Mouse (Mus musculus) 3134 (cell line): ENCODE results near the gene Glrb.

ENCODE experiments used
- DNase-seq: peaks from one replicate; pipeline ENCODE4 v3.0.0-alpha.2; 2011; ENCODE audit warnings: low spot score; ENCODE audit not compliant: insufficient read length; ENCODE audit errors: extremely low read depth

Gene Glrb

DNA sequence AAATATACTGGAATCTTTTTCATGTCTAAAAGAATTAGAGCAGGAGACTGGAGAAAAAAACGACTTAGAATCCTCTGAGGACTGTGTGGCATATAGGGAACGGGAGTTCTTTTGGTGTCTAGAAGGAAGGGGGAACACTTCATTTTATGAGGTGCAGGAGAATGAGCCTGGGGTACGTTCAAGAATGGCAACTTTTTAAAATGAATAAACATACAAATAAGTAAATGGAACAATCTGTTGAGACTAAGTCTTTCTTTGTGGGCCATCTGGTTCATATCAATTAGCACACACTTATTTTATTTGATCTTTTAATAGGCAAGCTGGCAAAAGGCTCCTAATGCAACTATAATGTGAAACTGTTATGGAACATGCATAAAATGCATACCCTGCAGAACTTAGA lies 75.9 kb downstream of the Glrb start:
- DNase-seq: no peak

DNA sequence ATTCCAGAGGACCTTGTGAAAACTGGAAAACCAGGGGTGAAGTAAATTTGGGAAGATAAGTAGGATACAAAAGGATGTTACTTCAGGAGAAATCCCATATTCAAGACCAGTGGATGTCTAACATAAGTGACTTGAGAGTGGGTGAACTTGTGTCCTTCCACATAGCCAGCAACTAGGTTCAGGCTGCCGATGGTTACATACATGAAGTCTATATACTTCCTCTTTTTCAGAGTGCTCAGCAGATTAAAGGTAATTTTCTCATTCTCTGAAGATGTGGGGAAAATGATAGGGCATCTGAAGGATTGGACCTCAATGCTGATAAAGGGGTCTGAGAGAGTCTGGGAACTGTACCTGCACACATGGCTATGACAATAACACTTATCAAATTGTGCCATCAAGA lies 89.5 kb downstream of the Glrb start:
- DNase-seq: no peak

DNA sequence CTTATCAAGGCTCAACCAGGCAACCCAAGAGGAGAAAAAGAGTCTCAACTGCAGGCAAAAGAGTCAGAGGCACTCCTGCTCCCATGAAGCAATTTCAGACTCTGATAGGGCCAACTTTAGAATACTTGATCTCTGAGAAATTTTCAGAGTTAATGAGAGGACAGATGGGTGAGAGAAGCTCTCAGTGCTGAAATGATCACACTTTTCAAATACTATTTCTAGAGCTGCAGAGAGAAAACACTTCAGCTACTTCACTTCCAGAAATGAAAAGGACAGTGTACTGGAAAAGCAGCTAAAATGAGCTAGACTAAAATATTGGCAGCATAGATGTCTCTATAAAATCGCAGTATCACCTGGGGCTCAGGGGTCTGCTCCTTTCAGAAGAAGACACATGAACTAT lies 94.8 kb downstream of the Glrb start:
- no peak for DNase-seq

DNA sequence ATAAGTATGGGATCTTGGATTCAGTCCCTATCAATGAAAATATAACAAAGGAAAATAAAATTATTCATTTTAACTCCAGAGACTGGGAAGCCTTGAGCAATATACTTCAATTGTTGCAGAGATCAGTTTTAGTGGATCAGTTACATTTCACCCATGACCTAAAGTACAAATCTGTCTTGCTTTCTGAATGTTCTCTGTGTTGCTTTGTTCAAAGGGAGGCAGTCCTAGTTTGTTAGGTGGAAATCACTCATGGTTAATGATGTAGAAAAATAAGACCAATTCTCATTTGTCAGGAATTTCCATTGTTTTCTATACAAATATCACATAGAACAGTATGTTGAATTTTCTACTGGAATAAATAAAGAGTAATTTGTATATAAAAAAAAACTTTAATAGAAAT lies 99.7 kb downstream of the Glrb start:
- no peak for DNase-seq

DNA sequence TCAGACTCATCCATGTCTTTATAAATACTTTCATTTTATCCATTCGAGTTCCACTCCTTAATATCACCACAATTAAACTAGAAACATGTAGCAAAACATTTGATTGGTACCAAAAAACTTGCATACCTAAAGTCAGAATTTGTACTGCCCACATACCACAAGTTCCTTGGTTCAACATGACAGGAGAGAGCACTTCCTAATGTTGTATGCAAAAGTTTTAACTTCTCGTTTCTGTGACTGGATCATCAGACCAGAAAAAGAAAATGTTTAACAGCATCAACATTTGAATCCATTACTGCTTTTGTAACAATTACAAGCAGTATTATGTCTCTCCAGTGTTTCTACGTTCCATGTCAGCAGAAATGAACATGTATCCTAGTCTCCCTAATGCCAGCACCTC lies 101.2 kb downstream of the Glrb start:
- DNase-seq: no peak

DNA sequence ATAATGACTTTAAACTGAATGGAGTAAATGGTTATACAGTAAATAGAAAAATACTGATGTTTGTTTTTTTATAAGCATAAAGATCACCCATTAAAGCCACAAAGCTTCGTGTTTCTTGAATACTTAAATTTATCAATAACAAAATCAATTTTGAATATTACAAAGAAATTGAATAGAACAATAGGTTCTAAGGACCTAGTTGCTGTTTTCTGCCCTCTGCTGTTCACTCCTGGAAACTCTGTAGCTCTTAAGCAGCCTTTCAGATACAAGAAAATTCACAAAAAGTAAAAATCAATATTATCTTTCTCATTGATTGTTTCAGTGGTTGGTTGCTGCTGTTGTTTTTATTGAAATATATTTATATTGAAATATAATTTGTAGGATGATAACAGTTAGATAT lies 108.1 kb downstream of the Glrb start:
- no peak for DNase-seq

DNA sequence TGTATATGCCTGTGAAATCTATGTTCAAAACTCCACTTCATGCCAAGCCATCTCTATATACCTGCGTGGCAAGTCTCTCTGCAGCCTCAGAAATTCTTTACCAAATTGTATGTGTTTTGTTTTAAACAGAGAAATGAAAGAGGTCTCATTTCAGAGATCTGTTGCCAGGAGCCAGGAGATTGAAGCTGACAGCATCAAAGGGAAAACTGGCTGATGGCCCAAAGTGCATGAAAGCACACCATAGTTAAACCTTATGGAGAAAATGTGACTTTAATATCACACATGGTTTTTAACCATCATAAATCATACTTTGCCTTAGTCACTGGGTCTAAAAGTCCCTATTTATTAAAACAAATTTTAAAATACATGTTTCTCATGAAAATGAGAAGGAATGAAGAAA lies 109.6 kb downstream of the Glrb start:
- no peak for DNase-seq

DNA sequence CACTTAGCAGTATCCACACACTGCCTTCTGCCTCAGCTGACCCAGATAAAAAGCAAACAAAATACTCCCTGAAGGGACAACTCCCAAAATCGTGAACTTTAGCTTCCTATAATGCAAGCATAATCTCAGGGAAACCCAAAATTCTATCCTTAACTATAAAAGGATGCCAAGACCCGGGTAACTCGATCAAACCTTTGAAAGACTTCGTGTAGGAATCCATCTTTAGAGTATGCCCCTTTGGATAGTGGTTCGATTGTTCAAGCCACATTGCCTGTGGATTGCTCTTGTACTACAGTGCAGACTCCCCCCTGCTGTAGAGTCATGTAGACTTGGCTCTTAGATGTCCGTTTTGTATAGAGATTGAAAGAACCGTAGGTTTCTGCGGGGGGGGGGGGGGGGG lies 110.2 kb downstream of the Glrb start:
- no peak for DNase-seq

DNA sequence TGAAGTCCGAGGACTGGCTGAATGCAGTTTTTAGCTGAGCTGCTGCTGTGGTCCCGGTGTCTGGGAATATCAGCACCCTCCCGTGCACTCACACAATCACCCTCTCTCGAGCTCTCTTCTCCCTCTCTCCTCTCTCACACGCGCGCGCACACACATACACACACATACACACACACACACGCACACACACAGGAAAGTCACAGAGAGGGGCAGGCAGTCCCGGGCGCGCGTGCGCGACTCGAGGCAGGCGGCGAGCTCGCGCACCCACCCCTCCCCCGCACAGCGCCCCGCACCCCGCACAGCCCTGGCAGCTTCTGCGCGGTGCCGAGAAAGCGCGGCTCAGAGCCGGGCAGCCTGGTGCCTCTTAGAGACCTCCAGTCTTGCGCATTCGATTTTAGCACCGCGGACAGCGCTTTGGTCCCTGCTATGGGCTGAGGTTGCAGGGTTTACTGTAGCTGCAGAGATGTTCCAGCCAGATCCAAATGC lies 110.8 kb downstream of the Glrb start, which contains the start of gene Gria2:
Gene Gria2, minus strand, starts transcription at position 240 of the 486 bp plus-strand sequence.
- peak; percentile 8 for DNase-seq

DNA sequence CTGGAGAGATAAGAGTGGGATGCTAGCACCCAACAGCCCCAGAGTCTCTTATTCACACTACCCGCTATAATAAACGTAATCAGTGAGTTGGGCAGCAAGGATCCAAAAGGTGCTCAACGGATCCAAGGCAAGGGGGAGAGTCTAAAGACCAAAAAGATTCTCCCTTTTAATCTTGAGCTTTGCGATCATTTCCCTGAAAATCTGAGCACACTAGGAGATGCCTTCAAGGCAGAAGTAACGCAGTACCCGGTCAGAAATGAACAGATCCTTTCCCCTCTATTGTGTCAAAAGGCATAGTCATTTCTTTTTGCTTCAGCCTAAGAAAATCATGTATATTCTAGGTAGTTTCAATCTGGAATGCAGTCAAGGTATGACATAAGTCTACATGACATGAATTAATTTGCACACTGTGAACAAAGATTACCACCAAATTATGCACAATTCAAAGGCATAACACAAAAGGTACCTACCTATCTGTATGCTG lies 111.6 kb downstream of the Glrb start:
- no peak for DNase-seq

DNA sequence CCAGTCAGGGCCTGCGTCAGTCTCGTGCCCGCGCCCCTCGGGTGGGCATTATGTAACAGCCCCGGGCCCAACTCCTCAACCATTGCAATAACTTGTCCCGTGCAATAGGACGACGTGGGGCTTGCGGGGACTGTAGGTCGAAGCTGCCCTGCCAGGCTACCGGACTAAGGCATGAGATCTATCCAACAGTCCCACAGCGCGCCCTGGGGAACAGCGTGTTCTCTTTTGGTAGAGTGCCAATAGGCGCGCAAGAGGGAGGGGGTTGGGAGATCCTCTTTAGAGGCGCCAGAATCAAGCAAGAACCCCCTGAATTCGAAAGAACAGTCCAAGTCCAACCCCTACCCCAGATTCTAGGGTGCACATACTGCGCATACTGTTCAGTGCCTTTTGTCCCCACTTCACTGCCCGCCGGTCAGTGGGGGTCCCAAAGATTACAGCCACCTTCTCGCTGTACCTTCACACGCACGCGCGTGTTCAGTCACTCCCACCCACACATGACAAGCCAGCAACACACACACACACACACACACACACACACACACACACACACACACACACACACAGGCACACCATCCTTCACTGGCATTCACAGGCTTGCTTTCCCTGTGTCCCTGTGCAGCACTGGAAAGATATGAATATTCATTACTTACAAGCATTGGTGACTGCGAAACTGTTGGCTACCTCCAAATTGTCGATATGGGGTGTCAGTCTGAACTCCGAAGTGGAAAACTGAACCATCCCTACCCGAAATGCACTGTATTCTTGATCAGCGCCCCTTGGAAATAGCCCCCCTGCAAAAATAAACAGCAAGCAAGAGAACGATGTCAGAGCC lies 112.2 kb downstream of the Glrb start:
- DNase-seq: peak; percentile 7

DNA sequence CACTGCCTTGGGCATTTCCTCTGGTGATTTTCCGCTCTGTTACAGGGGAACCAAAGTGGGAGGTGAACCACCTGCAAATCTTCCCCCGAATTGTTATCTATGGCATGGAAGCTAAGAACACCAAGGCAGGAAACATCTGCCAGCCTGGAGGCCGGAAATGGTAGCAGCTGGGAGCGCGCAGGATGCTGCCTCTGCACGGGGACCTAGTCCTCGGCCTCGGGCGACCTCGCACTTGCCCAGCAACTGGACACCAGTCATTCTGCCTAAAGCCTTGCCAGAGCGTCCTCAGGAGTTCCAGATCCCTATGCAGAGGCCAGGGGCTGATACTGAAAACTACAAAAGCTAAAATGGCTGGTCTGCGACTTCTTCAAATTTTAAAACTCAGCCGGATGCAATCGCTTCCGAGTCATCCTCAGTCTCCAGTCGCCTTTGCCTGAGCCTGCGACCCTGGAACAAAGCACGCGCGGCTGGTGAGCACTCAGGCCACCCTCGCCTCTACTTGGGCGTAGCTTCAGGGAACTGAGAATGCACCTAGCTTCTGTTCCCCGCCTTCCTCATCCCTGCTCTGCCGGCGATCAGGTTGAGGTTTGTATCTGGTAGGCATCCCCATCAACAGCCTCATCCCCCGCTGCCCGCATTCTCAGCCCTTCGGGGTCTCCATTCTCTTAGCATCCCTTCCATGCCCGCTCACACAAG lies 113.0 kb downstream of the Glrb start:
- peak; percentile 5 for DNase-seq

DNA sequence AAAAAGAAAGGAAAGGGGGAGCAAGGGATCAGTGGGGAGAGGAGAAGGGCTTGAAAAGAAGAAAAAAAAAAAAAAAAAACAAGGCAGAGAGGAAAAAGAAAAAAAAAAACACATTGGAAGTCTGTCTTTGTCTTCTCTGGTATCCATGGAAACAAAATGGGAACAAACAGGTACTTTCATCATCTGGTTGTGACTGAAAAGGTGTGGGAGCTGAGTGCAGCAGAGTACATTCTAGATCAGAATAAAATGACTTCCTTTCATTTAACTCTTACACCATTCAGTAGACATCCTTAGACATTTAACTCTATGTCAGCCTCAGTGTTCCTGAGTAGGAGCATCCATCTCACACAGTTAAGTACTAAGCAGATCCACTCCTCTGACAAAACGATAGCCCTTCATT lies 115.5 kb downstream of the Glrb start:
- DNase-seq: no peak

DNA sequence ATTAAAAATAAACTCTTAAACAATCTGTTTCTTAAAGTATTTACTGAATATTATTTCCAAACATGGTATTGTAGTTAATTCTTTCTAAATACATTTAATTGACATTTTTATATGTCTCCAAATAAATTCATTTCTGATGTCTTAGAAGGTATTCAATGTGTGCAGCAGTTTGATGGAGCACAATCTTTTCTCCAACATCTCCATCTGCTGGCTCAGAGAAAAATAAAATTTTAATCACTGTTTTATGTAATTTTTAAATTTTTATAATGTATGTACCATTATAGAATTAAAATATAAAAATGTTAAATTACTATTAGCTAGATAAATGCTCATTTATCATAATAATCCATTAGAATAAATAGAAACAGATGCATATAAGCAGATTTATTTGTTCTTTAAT lies 116.7 kb downstream of the Glrb start:
- DNase-seq: no peak

DNA sequence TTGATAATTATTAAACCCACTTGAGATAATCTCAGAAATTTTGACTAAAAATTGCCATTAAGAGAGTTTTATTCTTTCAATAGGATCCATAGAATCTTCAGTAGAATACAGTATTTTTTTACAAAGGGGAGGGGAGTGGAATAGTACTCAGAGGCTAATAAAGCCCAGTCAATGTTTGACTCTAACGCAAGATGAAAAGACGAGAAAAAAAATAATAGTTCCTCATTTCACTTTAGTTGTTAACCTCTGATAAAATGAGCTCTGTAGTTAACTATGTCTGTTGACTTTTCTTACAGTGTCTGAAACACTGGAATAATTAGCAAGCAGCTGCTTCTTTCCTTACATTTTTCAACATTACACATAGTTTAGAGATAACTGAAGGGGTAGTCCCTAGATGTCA lies 118.2 kb downstream of the Glrb start:
- no peak for DNase-seq
